Mouse (Mus musculus) adrenal gland, postnatal 4 days (tissue): Measurements from ENCODE around the gene Olfr630. TPM values are rescaled to one million over a fixed set of nuclear protein-coding genes. Genes with fewer than 3 reads are reported as not detected.
"Not testable (repeated sequence)": the region's sequence is repeated elsewhere in the genome, so short reads cannot be mapped to it uniquely, and the experiment has no call there.

Experiments
- DNase-seq, 2 experiments: peaks; one replicate each; pipeline ENCODE4 v3.0.0; 2021 to 2022; ENCODE audit warnings: low spot score in 2 of 2, mixed read lengths in 2 of 2
- long read RNA-seq, 2 experiments: library from polyadenylated mRNA; stranded (forward); transcript quantifications; one replicate each; pipeline ENCODE4 v2.0.0; 2021
- total RNA-seq, 2 experiments: library from RNA; stranded (reverse); gene quantifications; 2 replicates each; pipeline ENCODE4 v1.2.3; 2021

The Olfr630 gene
- total RNA-seq: not detected
- long read RNA-seq, experiment 1: 0 reads
- long read RNA-seq, experiment 2: 0 reads

DNA sequence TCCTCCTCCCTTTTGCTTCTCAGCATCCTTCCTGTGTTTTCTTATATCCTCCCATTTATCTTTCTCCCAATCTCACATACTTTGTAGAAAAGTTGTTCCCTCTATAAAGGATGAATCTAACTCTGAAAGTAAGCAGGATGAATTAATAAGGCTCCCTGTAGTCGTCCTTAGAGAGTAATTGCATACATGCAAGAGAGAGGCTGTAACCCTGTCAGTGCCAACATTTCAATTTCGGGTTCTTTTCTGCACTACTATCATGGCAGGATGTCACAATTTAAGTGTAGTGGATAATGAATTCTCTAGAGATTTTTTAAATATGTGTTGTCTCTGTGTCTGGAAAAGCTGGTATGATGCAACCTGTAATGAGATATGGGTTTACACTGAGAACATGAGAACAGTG, at the start of gene Olfr630:
Gene Olfr630 (minus strand): TSS at position 101 of the 400 bp plus-strand sequence.
- DNase-seq: no peak

DNA sequence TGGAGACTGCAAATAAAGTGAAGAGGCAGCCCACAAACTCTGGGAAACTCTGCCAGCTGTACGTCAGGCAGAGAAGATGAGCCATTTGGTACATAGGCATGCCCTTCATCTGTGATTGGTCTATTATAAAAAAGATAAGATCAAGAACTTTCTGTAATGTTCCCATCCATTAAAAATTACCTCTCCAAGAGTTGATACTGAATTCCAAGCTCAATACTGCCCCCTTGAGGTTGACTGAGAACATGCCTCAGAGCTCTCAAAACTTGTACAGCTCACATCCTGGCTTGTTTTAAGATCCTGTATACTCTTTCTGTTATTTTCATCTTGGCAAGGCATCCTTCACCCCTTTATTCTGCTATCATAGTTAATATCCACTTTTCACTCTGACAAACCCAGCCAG, 49.7 kb upstream of the Olfr630 start:
- no peak for DNase-seq

- no peak for DNase-seq
These were observed 35.7 kb upstream of the Olfr630 start for GRCm38 (mm10) chr7:103792669-103793388.

- DNase-seq: no peak
These were observed 34.6 kb upstream of the Olfr630 start, which contains the start of gene Olfr67 for GRCm38 (mm10) chr7:103791721-103792120. Gene Olfr67 (minus strand): TSS chr7:103791821.

DNA sequence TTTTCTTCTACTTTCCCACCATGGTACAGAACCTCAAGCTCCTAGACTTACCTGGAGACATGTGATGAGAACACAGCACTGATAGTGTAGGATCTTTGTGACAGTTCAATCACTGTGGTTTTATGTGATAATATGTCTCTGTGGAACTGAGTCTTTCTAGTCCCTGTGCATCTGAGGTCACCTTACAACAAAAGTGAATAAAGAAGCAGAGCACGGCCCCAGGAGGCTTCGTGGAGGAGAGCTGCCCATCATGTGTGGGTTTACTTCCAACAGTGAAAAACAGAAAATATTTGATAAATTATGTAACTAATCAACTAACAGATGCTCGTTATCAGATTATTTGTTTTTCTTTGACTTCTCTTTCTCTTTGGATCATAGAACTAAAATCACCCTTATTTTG, 22.5 kb upstream of the Olfr630 start, which contains the start of gene Olfr68:
Gene Olfr68 (minus strand): TSS at position 101 of the 400 bp plus-strand sequence.
- no peak for DNase-seq

GRCm38 (mm10) chr7:103777652-103778051, 20.5 kb upstream of the Olfr630 start:
- DNase-seq: not testable (repeated sequence)

- DNase-seq: no peak
These were observed 14.4 kb upstream of the Olfr630 start, which contains the start of gene Olfr69 for GRCm38 (mm10) chr7:103771494-103771893. Gene Olfr69 (minus strand): TSS chr7:103771594.

- not testable (repeated sequence) for DNase-seq
These were observed 10.6 kb upstream of the Olfr630 start for GRCm38 (mm10) chr7:103767687-103768086.

DNA sequence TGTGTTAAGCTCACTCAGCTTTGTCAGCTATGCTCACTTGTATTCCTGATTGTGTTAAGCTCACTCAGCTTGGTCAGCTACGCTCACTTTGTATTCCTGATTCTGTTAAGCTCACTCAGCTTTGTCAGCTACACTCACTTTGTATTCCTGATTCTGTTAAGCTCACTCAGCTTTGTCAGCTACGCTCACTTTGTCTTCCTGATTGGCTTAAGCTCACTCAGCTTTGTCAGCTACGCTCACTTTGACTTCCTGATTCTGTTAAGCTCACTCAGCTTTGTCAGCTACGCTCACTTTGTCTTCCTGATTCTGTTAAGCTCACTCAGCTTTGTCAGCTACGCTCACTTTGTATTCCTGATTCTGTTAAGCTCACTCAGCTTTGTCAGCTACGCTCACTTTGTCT, 5.1 kb upstream of the Olfr630 start:
- DNase-seq: not testable (repeated sequence)

DNA sequence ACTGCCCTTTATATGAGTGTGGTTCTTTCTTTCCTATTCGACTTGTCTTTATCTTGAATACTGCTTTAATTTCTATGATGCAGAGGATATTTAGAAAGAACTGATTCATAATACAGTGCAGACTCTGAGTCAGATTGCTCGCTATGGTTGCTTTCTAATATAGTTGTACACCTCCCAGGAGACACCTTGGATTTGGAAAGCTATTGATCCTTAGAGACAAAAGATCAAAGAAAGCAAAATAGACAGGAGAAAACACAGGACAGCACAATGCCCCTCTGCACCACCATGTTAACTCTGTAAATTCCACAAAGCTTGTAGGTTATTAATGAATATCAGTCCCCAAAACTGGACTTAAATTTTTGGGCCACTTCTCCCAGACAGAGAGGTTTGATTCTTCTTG, 12.3 kb downstream of the Olfr630 start, which contains the start of gene Olfr629:
Gene Olfr629 (minus strand): TSS at position 101 of the 400 bp plus-strand sequence.
- no peak for DNase-seq

DNA sequence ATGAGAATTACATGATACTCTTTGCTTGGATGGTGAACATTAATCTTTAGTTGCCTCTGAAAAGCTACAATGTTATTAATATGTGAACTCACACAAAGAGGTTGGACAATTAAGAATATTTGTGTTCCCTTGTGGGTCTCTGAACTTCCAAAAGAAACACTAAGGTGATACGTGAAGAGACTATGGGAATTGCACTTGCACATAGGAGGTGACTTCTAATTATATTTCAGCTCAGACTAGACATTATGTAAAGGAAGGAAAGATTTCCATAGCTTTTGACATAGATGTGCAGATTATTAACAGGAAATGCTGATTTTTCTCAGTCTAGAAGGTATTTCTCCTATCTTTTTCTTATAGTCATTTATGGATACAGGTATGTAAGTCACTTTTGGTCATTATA, 27.1 kb downstream of the Olfr630 start, which contains the start of gene Olfr628:
Gene Olfr628 (plus strand): TSS at position 301 of the 400 bp plus-strand sequence.
- DNase-seq: no peak

- DNase-seq: not testable (repeated sequence)
These were observed 40.7 kb downstream of the Olfr630 start for GRCm38 (mm10) chr7:103716398-103716797.

DNA sequence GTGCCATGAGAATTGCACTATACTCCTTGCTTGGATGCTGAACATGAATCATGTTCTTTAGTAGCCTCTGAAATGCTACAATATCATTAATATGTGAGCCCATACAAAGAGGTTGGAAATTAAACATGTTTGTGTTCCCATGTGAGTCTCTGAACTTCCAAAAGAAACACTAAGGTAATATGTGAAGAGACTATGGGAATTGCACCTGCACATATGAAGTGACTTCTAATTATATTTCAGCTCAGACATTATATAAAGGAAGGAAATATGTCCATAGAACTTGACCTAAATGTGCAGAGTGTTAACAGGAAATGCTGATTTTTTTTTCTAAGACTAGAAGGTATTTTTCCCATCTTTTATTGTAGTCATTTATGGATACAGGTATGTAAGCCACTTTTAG, 42.8 kb downstream of the Olfr630 start, which contains the start of gene Olfr243:
Gene Olfr243 (plus strand): TSS at position 301 of the 400 bp plus-strand sequence.
- no peak for DNase-seq

- no peak for DNase-seq
These were observed 45.1 kb downstream of the Olfr630 start for GRCm38 (mm10) chr7:103712024-103712423.

Other genes with a start within 250 kb of the Olfr630 start
- gene Olfr610, start 245.2 kb downstream of the Olfr630 start, total RNA-seq: not detected
- not detected for gene Olfr611, start 236.5 kb downstream of the Olfr630 start, total RNA-seq
- not detected for gene Olfr612, start 214.6 kb downstream of the Olfr630 start, total RNA-seq
- not detected for gene Olfr613, start 209.3 kb downstream of the Olfr630 start, total RNA-seq
- gene Olfr615, start 201.3 kb downstream of the Olfr630 start, total RNA-seq: not detected
- gene Olfr616, start 188.2 kb downstream of the Olfr630 start, total RNA-seq: not detected
- not detected for gene Olfr617, start 184.3 kb downstream of the Olfr630 start, total RNA-seq
- not detected for gene Olfr618, start 167.2 kb downstream of the Olfr630 start, total RNA-seq
- gene Olfr619, start 156.8 kb downstream of the Olfr630 start, total RNA-seq: not detected
- gene Olfr620, start 144.8 kb downstream of the Olfr630 start, total RNA-seq: not detected
- gene Olfr622, start 114.6 kb downstream of the Olfr630 start, total RNA-seq: not detected
- not detected for gene Olfr623, start 93.6 kb downstream of the Olfr630 start, total RNA-seq
- under 1 TPM in 1 of 2 experiments, not detected in 1; 0.06 TPM for gene Olfr624, start 86.1 kb downstream of the Olfr630 start, total RNA-seq
- gene Olfr625-ps1, start 74.6 kb downstream of the Olfr630 start, total RNA-seq: not detected
- gene Olfr243, start 42.7 kb downstream of the Olfr630 start, total RNA-seq: not detected
- not detected for gene Olfr628, start 27.0 kb downstream of the Olfr630 start, total RNA-seq
- gene Olfr629, start 12.4 kb downstream of the Olfr630 start, total RNA-seq: not detected
- gene Olfr69, start 14.3 kb upstream of the Olfr630 start, total RNA-seq: not detected
- not detected for gene Olfr68, start 22.4 kb upstream of the Olfr630 start, total RNA-seq
- gene Olfr67, start 34.5 kb upstream of the Olfr630 start, total RNA-seq: not detected
- 100 to 1,000 TPM; 618 to 940 TPM for gene Hbb-bt, start 56.7 kb upstream of the Olfr630 start, total RNA-seq
- 1,000 to 10,000 TPM; 4,172 to 4,820 TPM for gene Hbb-bs, start 70.8 kb upstream of the Olfr630 start, total RNA-seq
- gene Hbb-bh2, start 83.2 kb upstream of the Olfr630 start, total RNA-seq: not detected
- not detected for gene Hbb-bh1, start 85.8 kb upstream of the Olfr630 start, total RNA-seq
- not detected for gene Hbb-y, start 95.9 kb upstream of the Olfr630 start, total RNA-seq
- gene Olfr66, start 128.9 kb upstream of the Olfr630 start, total RNA-seq: not detected
- not detected for gene Olfr64, start 137.2 kb upstream of the Olfr630 start, total RNA-seq
- not detected for gene Olfr65, start 146.2 kb upstream of the Olfr630 start, total RNA-seq
- not detected for gene Olfr631, start 171.5 kb upstream of the Olfr630 start, total RNA-seq
- not detected for gene Olfr632, start 177.0 kb upstream of the Olfr630 start, total RNA-seq
- not detected for gene Olfr633, start 187.1 kb upstream of the Olfr630 start, total RNA-seq
- not detected for gene Olfr635, start 213.8 kb upstream of the Olfr630 start, total RNA-seq
- gene Olfr638, start 241.4 kb upstream of the Olfr630 start, total RNA-seq: not detected